Mouse (Mus musculus) neutrophil, adult 59 days (primary cell): ENCODE results near the gene Tmem232. TPM values are rescaled to one million over a fixed set of nuclear protein-coding genes. Genes with fewer than 3 reads are reported as not detected.

ENCODE experiments used
- total RNA-seq, 2 experiments: library from RNA; stranded (reverse); gene quantifications; 1 replicate in 1 of 2; 2 replicates in 1 of 2; pipeline ENCODE4 v1.2.4; 2023

The Tmem232 gene
- not detected for total RNA-seq

GRCm38 (mm10) chr17:65540441-65541272 is at the start of gene Tmem232:
Gene Tmem232, minus strand, starts transcription at chr17:65540782.

Other genes with a start within 250 kb of the Tmem232 start
- gene Vapa, start 72.8 kb upstream of the Tmem232 start, total RNA-seq = 10 to 100 TPM; 74.8 to 96.0 TPM
- under 1 TPM; 0.18 to 0.82 TPM for gene Txndc2, start 101.4 kb upstream of the Tmem232 start, total RNA-seq
- gene Rab31, start 232.0 kb upstream of the Tmem232 start, total RNA-seq = 10 to 100 TPM; 77.5 to 80.5 TPM
- gene Ppp4r1, start 241.8 kb upstream of the Tmem232 start, total RNA-seq = 100 to 1,000 TPM; 120 to 124 TPM